Mouse (Mus musculus) forebrain, embryonic 12.5 days (tissue): ENCODE results near the gene Lep. TPM values are rescaled to one million over a fixed set of nuclear protein-coding genes. Genes with fewer than 3 reads are reported as not detected.

Experiments
- ATAC-seq: fragments of 200-750 bp; cut with Nextera tagmentation; 2 replicates; pipeline ENCODE4 v1.8.0; 2017; ENCODE audit warnings: moderate TSS enrichment; ENCODE audit not compliant: low FRiP score
- H3K27ac ChIP-seq: fragments of 300-500 bp; sonication (generic); 2 replicates; pipeline ENCODE4 v1.5.1; 2016; ENCODE audit warnings: mild to moderate bottlenecking
- H3K27me3 ChIP-seq: fragments of 300-500 bp; sonication (generic); 2 replicates; pipeline ENCODE4 v1.6.1; 2016; ENCODE audit warnings: mild to moderate bottlenecking
- H3K36me3 ChIP-seq: fragments of 300-500 bp; sonication (generic); replicated peaks from 2 replicates; pipeline ENCODE4 v1.6.1; 2016; ENCODE audit warnings: mild to moderate bottlenecking
- H3K4me1 ChIP-seq: fragments of 300-500 bp; sonication (generic); 2 replicates; pipeline ENCODE4 v1.6.1; 2016
- H3K4me2 ChIP-seq: fragments of 300-500 bp; sonication (generic); 2 replicates; pipeline ENCODE4 v1.6.1; 2016; ENCODE audit warnings: mild to moderate bottlenecking, moderate library complexity
- H3K4me3 ChIP-seq: fragments of 300-500 bp; sonication (generic); replicated peaks from 2 replicates; pipeline ENCODE4 v1.5.1; 2016; ENCODE audit warnings: mild to moderate bottlenecking
- H3K9ac ChIP-seq: fragments of 300-500 bp; sonication (generic); 2 replicates; pipeline ENCODE4 v1.6.1; 2016; ENCODE audit warnings: mild to moderate bottlenecking
- H3K9me3 ChIP-seq: fragments of 300-500 bp; sonication (generic); 2 replicates; pipeline ENCODE4 v1.6.1; 2016
- WGBS: fragments of 180-500 bp; shearing (Covaris S2); methylation state at CpG from one replicate; pipeline ENCODE4 v1.1.7; 2016; 5-methylcytosine and 5-hydroxymethylcytosine counted together
- polyA plus RNA-seq: library from polyadenylated mRNA; unstranded; fragments of >200 nt; fragmentation: Nextera tagmentation; extraction: Ambion mirVana; gene quantifications from 2 replicates; pipeline ENCODE4 v1.2.1, GENCODE M21; 2016

Lep gene
- polyA plus RNA-seq, 1 experiment from 2014 or later = not detected

DNA sequence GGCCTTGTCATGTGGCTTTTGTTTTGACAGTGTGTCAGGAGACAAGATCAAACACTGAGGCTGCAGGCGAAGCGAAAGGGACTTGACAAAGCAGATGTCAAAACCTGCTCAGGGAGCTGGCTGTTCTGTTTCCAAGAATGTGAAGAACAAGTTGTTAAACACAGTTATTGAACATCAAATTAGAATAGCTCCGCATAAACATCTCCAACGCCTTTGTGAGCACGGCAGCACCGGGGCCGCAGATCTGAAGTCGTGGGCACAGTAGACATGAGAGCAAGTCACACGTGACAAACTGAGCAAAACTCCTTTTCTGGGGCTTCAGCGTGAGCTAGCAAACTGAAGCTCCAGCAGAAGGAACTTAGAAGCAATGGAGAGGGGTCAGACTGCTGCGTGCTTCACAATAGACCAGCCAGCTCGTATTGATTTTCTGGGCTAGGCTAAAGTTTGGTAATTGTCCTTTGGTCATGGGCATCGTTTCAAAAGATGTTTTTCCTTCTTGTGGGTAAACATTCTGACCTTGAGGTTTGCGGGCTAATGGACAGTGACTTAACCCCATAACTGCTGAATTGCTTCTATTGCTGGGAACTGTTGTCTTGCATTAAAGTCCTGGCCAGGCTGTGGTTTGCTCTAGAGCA lies 39.6 kb downstream of the Lep start:
- Histone ChIP-seq H3K4me2 (no peak overlapping the region), H3K27ac (no peak overlapping the region), H3K36me3 (no peaks in the 10 kb centered on the region), H3K9me3 (no peaks in the 10 kb centered on the region), H3K4me1 (peaks cover 4% of the 10 kb centered on the region; the same call in 1 of the 2 replicates), H3K4me3 (no peak overlapping the region), H3K27me3 (no peaks in the 10 kb centered on the region), H3K9ac (no peak overlapping the region)
- no peak for ATAC-seq
- 67% methylated on average over 14 of the region's 14 CpGs for WGBS

DNA sequence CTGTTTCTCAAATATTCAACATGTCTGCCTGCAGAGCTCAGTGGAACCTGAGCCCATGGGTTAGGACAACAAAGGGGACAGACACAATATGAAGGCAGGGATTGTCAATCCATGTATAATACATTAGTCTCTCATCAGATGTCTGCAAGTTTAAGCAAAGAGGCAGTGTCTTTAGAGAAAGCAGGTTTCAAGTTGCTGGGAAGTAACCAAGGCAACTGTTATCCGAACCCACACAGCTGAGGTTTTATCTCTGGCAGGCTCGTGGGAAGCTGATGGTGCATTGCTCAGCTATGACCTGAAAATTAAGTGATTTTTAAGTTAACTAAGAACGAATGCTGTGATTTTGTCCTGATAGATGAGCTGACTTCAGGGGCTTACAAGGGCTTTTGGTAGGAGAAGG lies 40.4 kb downstream of the Lep start:
- H3K36me3 ChIP-seq = no peaks in the 10 kb centered on the region
- peaks cover 4% of the 10 kb centered on the region; the same call in 1 of the 2 replicates for H3K4me1 ChIP-seq
- no peak for ATAC-seq
- WGBS = 50% methylated on average over 3 of the region's 3 CpGs
- H3K4me3 ChIP-seq = no peak overlapping the region
- H3K27ac ChIP-seq = no peak overlapping the region
- no peaks in the 10 kb centered on the region for H3K27me3 ChIP-seq
- H3K9me3 ChIP-seq = no peaks in the 10 kb centered on the region
- H3K9ac ChIP-seq = no peak overlapping the region
- no peak overlapping the region for H3K4me2 ChIP-seq

DNA sequence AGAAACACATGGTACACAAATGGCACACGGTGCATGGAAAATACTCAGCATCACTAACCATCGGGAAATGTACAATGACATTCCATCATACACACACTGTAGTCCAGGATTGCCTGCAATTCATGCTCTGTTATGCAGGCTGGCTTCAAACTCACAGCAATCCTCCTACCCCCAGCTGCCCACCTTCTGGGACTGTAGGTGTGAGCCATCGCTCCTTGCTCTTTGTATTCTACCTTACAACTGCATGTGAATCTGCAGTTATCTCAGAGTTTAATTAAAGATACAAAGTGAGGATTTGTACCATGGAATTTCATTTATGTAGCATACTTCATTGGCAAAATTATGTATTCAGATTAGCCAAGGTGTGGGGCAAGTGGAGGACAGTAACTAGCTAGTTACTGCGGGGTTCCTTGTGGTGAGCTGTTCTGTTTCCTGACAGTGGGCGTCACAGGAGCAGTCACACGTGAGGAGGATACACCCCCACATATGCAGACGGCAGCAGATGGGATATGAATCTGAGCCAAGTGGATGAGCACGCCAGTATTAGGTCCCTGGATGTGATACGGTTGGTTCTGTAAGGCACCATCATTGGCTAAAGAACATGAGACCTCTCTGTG lies 41.3 kb downstream of the Lep start:
- WGBS = 89% methylated on average over 9 of the region's 9 CpGs
- H3K36me3 ChIP-seq = no peaks in the 10 kb centered on the region
- ATAC-seq = no peak

DNA sequence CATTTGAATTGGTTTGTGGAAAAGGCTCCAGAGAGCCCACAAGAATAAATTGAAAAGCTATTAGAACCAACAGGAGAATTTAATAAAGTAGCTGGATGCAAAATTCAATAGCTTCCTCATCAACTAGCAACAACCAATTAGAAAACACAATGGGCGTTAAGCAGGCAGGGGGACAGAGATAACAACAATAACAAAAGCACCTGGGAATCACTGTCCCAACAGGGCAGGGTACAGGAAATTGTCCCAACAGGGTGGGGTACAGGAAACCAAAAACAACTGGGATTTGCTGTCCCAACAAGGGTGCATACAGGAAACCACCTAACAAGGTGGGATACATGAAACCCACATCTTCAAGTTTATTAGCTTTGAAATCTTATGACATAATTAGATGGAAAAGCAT lies 48.4 kb downstream of the Lep start:
- 81% methylated on average over 1 of the region's 1 CpGs for WGBS
- Histone ChIP-seq H3K27ac (no peak overlapping the region), H3K4me3 (no peak overlapping the region), H3K9me3 (peaks cover 13% of the 10 kb centered on the region), H3K36me3 (no peaks in the 10 kb centered on the region), H3K9ac (no peak overlapping the region), H3K4me2 (no peak overlapping the region), H3K27me3 (no peaks in the 10 kb centered on the region), H3K4me1 (no peaks in the 10 kb centered on the region)
- ATAC-seq = no peak

More for the DNA sequence above, 41.3 kb downstream of the Lep start:
- H3K9me3 ChIP-seq = no peaks in the 10 kb centered on the region
- no peak overlapping the region for H3K4me3 ChIP-seq
- no peak overlapping the region for H3K4me2 ChIP-seq
- H3K9ac ChIP-seq = no peak overlapping the region
- no peaks in the 10 kb centered on the region for H3K27me3 ChIP-seq
- peaks cover 4% of the 10 kb centered on the region; the same call in 1 of the 2 replicates for H3K4me1 ChIP-seq
- H3K27ac ChIP-seq = no peak overlapping the region

DNA sequence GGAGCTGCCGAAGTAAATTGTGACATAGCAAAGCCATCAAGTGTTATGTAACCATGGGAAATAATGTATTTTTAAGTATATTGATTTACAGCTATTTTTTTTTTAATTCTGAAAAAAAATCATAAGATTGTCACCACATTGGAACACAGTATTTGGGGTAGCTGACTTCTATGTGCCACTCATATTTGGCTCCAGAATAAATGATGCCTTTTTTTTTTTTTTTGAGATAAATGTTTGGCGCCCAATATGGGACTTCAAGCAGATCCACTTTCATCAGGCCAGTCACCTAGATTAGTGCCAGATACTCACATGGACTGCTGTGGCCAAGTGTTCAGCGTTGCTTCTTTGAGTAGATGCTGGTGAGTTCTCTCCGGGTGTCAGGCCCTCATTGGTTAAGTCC lies 51.5 kb downstream of the Lep start:
- Histone ChIP-seq H3K27ac (no peak overlapping the region), H3K36me3 (no peaks in the 10 kb centered on the region), H3K27me3 (no peaks in the 10 kb centered on the region), H3K4me1 (no peaks in the 10 kb centered on the region), H3K4me3 (no peak overlapping the region), H3K4me2 (no peak overlapping the region), H3K9ac (no peak overlapping the region), H3K9me3 (peaks cover 13% of the 10 kb centered on the region)
- no peak for ATAC-seq
- 92% methylated on average over 4 of the region's 4 CpGs for WGBS

DNA sequence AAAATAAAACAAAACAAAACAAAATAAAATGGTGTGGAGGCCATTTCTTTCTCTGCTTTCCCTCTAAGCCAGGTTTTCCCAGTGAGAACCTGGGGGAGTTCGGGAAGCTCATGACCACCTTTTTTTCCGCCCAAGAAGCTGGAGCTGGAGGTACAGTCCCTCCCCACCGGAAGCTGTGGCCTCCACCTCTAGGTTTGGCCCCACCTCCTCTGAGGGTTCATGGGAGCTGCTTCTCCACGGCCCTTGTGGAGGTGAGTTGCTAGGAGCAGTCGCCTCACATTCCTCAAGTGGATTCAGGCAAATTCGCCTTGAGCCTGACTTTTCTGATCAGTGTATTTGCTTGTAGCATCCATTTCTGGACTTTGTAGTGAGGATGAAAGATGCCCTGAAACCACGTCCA lies 55.7 kb downstream of the Lep start:
- peaks cover 8% of the 10 kb centered on the region; the same call in 1 of the 2 replicates for H3K4me1 ChIP-seq
- 76% methylated on average over 7 of the region's 7 CpGs for WGBS
- no peak for ATAC-seq
- peaks cover 13% of the 10 kb centered on the region for H3K9me3 ChIP-seq
- no peak overlapping the region for H3K27ac ChIP-seq
- no peak overlapping the region for H3K4me2 ChIP-seq
- H3K4me3 ChIP-seq = no peak overlapping the region
- H3K36me3 ChIP-seq = no peaks in the 10 kb centered on the region
- no peaks in the 10 kb centered on the region for H3K27me3 ChIP-seq
- H3K9ac ChIP-seq = no peak overlapping the region

DNA sequence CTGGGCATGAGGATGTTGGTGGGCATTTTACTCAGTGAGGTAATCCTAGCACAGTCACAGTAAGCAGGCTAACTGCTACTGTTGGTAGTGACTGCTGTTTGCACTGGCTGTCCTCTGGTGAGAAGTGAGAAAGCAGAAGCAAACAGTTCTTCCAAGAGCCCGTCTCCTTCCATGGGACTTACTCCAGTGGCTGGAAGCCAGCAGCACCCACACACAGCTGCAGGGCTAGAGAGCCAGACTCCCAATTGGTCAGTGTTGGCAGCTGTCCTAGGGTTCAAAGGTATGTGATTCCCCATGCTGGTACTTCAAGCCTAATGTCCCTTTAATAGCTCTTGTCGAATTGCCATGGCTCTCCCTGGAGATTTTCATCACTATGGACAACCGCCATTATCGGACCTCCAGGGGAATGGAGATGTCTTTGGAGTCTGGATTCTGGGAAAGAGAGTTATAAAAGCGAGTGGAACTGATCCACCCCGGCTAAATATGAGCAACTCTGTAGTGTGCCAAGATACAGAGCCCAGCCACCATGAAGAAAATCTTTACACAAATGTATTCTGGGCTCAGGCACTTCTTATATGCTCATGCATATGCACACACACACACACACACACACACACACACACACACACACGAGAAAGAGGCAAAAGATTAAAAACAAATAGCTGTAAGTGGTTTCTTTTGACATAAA lies 57.5 kb downstream of the Lep start:
- Histone ChIP-seq H3K27me3 (no peaks in the 10 kb centered on the region), H3K27ac (no peak overlapping the region), H3K36me3 (no peaks in the 10 kb centered on the region), H3K4me3 (no peak overlapping the region), H3K4me2 (no peak overlapping the region), H3K4me1 (peaks cover 8% of the 10 kb centered on the region; the same call in 1 of the 2 replicates), H3K9ac (no peak overlapping the region), H3K9me3 (0 out of 2 replicates have a peak, but pooled peaks cover under 1% of the 10 kb centered on the region)
- WGBS = 81% methylated on average over 7 of the region's 7 CpGs
- ATAC-seq = no peak

DNA sequence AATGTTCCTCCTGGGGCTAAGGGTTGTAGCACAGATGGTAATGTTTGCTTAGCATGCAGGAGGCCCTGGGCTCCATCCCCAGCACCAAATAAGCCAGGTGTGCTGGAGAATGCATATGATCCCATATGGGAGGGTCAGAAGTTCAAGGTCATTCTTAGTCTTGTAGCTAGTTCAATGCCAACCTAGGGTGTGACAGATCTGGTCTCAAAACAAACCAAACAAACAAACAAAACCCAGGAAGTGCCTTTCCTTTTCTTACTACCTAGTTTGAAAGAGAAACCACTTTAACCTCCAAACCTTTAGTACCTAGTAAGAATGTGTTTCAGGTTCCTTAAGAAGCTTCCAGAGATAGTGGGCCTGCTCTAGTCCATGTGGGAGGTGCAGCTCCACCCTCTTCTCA lies 58.2 kb downstream of the Lep start:
- no peaks in the 10 kb centered on the region; the same call in 1 of the 2 replicates for H3K36me3 ChIP-seq
- H3K9me3 ChIP-seq = no peaks in the 10 kb centered on the region
- H3K4me3 ChIP-seq = no peak overlapping the region
- no peak overlapping the region for H3K27ac ChIP-seq
- peaks cover 8% of the 10 kb centered on the region; the same call in 1 of the 2 replicates for H3K4me1 ChIP-seq
- H3K27me3 ChIP-seq = no peaks in the 10 kb centered on the region
- ATAC-seq = no peak
- H3K9ac ChIP-seq = no peak overlapping the region
- H3K4me2 ChIP-seq = no peak overlapping the region

DNA sequence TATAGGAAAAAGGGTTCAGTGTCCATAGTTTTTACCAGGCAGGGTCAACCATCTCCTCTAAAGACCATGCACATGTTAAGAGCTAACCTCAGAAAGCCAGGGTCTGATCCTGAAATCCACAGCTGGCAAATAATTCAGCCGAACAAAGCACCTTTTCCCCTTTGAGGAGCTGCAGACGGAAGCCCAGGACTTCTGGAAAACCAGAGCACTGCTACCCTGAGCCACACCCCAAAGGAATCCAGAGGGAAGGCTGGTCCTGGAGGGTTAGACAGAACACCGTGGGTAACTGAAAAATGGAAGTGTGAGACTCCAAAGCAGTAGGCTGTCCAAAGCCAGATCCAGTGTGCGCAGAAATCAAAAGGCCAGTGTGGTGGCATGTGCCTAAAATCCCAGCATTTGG lies 58.9 kb downstream of the Lep start:
- no peak overlapping the region for H3K4me3 ChIP-seq
- no peaks in the 10 kb centered on the region for H3K9me3 ChIP-seq
- no peaks in the 10 kb centered on the region for H3K27me3 ChIP-seq
- no peak overlapping the region for H3K4me2 ChIP-seq
- no peak overlapping the region for H3K9ac ChIP-seq
- H3K27ac ChIP-seq = no peak overlapping the region
- H3K4me1 ChIP-seq = peaks cover 8% of the 10 kb centered on the region; the same call in 1 of the 2 replicates
- 77% methylated on average over 4 of the region's 4 CpGs for WGBS
- no peak for ATAC-seq
- H3K36me3 ChIP-seq = peaks cover 3% of the 10 kb centered on the region; the same call in 1 of the 2 replicates

DNA sequence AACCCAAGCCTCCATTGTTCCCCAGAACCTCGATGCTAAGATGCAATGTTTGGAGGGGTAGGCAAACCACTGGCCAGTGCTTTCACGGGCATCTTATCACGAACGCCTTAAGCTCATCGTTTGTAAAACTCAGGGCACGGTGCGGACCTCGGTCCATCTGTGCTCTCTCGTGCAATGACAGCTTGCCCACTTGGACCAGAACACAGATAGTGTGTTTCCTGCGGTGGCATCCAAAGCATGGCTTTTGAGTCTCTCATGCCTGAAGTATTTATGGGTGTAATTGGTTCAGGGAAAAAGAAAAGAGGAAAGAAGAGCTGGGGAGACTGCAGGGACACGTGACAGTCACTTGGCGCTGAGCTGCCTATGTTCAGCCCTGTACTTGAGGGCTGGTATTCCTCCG lies 60.0 kb downstream of the Lep start:
- H3K4me1 ChIP-seq = peaks cover 8% of the 10 kb centered on the region; the same call in 1 of the 2 replicates
- no peak overlapping the region for H3K4me3 ChIP-seq
- no peaks in the 10 kb centered on the region for H3K27me3 ChIP-seq
- H3K4me2 ChIP-seq = no peak overlapping the region
- H3K9ac ChIP-seq = no peak overlapping the region
- H3K27ac ChIP-seq = no peak overlapping the region
- H3K9me3 ChIP-seq = no peaks in the 10 kb centered on the region
- ATAC-seq = no peak
- H3K36me3 ChIP-seq = peaks cover 11% of the 10 kb centered on the region
- 93% methylated on average over 13 of the region's 13 CpGs for WGBS
